In the genomic region with DNA sequence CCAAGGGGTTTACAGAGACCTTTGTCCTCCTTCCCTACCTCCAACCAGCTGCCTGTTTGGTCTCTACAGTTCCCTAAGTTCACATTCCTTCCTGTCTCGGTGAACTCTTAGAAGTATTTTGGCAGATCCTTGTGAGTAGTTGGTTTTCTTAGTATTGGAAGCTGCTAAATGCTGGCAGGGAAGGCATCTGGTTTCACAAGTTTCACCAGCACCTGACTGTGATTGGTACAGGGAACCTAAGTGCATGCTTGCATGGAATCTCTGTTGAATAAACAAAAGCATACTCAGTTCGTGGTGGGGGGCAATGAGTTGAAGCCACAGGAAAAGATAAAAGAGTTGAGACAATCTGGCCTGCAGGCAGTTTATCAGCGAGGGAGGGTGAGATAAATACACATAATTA, we compare ENCODE assay signal across 12 mouse cellular contexts. TPM values are rescaled to one million over a fixed set of nuclear protein-coding genes. Genes with fewer than 3 reads are reported as not detected.
DNase-seq lines count a peak whose midpoint lies in the region; ATAC-seq lines count a peak whose summit lies in the region.
"Had no signal": no experiment of that assay in that cellular context is flagged by ENCODE, and none has a peak within 500 bp of the region (broad histone marks: within the 10 kb centered on the region; RNA-seq: fewer than 3 reads in every experiment).

No protein-coding gene starts in this region.

- no peak overlapping the region; the same call in 1 of the 2 replicates for H3K27ac ChIP-seq in neural tube, embryonic 11.5 days (ENCODE audit: low read depth, low read length)
- H3K27ac ChIP-seq: heart, embryonic 15.5 days; intestine, embryonic 15.5 days; liver, embryonic 15.5 days had no signal

- H3K4me3 ChIP-seq in neural tube, embryonic 11.5 days (ENCODE audit: low read depth, low read length): no peak overlapping the region
- H3K4me3 ChIP-seq: heart, embryonic 15.5 days; intestine, embryonic 15.5 days; liver, embryonic 15.5 days had no signal

- no peaks in the 10 kb centered on the region for H3K36me3 ChIP-seq in neural tube, embryonic 11.5 days (ENCODE audit: control insufficient read depth, insufficient read depth, low read length)
- H3K36me3 ChIP-seq: heart, embryonic 15.5 days; intestine, embryonic 15.5 days; liver, embryonic 15.5 days had no signal

- H3K27me3 ChIP-seq in neural tube, embryonic 11.5 days (ENCODE audit: control insufficient read depth, insufficient read depth, low read length): no peaks in the 10 kb centered on the region
- H3K27me3 ChIP-seq: heart, embryonic 15.5 days; intestine, embryonic 15.5 days; liver, embryonic 15.5 days had no signal

- DNase-seq in kidney, adult 8-10 months: peak; percentile 7 to 32
- DNase-seq in kidney, postnatal 4 days: no peak
- DNase-seq in R1 (ENCODE audit: low read depth, low spot score): peak; percentile 12
- peak; percentile 34 for DNase-seq in fat pad, adult 2 months (ENCODE audit: extremely low read depth, low read depth, low spot score)
- peak; percentile 16 for DNase-seq in neural tube, embryonic 11.5 days (ENCODE audit: low spot score)
- DNase-seq in frontal cortex, postnatal 25 days (ENCODE audit: low spot score in 2 of 2): no peak
- DNase-seq in cerebellum, postnatal 14 days: no peak
- DNase-seq: retina, postnatal 1 day had no signal

- no peaks in the 10 kb centered on the region for H3K9me3 ChIP-seq in neural tube, embryonic 11.5 days (ENCODE audit: control insufficient read depth, low read length)
- H3K9me3 ChIP-seq: heart, embryonic 15.5 days; intestine, embryonic 15.5 days; liver, embryonic 15.5 days had no signal

- H3K4me1 ChIP-seq in neural tube, embryonic 11.5 days (ENCODE audit: control insufficient read depth, insufficient read depth, low read length): no peaks in the 10 kb centered on the region
- H3K4me1 ChIP-seq: liver, embryonic 15.5 days had no signal

- no peak overlapping the region for H3K9ac ChIP-seq in neural tube, embryonic 11.5 days (ENCODE audit: low read length)
- H3K9ac ChIP-seq: heart, embryonic 15.5 days; intestine, embryonic 15.5 days; liver, embryonic 15.5 days had no signal

- H3K4me2 ChIP-seq in neural tube, embryonic 11.5 days (ENCODE audit: low read depth): no peak overlapping the region
- H3K4me2 ChIP-seq: heart, embryonic 15.5 days; intestine, embryonic 15.5 days; liver, embryonic 15.5 days had no signal

- no peak for ATAC-seq in neural tube, embryonic 11.5 days (ENCODE audit: insufficient read depth, low FRiP score, low TSS enrichment)
- ATAC-seq: forebrain, embryonic 16.5 days; intestine, embryonic 15.5 days had no signal

- 16% methylated on average over 3 of the region's 3 CpGs for WGBS in neural tube, embryonic 11.5 days

RNA-seq across cellular contexts. Expression of gene Slc39a10, which starts 7.4 kb away (rescaled TPM):
- polyA plus RNA-seq in neural tube, embryonic 11.5 days (2014; fragmentation: Nextera tagmentation; extraction: Ambion mirVana): 81.1 and 83.9 TPM in 2 replicates

Comparison
In these comparisons a context has a peak if more than half of its experiments do, and no peak if none do; other contexts are left out.
1. DNase-seq: peak in kidney, adult 8-10 months (2 of 2), R1 (single experiment), fat pad, adult 2 months (single experiment) and neural tube, embryonic 11.5 days (single experiment); none in kidney, postnatal 4 days (0 of 2), frontal cortex, postnatal 25 days (0 of 2) and cerebellum, postnatal 14 days (0 of 2).